Mouse (Mus musculus): ENCODE data around the gene Nrp1.

DNA sequence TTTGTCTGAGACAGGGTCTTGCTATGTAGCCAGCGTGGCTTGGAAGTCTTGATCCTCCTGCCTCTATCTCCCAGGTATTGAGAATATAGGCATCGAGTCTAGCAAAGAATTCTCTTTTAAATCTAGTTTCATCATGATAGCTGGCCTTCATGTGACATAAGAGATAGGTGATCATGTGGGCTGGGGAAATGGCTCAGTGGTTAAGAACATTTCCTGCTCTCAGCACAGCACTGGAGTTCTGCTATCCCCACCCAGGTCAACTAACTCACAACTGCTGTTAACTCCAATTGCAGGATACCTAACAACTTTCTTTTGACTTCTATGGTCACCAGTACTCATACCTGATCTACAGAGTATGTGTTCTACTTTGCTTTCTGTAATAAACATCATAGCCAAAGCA lies 37.6 kb upstream of the Nrp1 start:
- TF ChIP-seq CTCF (IDR thresholded peaks at IDR 0.05) (no peak), EP300 (IDR thresholded peaks at IDR 0.05) (no peak)
